Mouse (Mus musculus) embryonic facial prominence, embryonic 15.5 days (tissue): ENCODE measurements around the gene Rasgrf2. TPM values are rescaled to one million over a fixed set of nuclear protein-coding genes. Genes with fewer than 3 reads are reported as not detected.

Experiments used
- ATAC-seq: fragments of 200-750 bp; cut with Nextera tagmentation; 2 replicates; pipeline ENCODE4 v1.8.0; 2017; ENCODE audit warnings: low read depth, moderate TSS enrichment; ENCODE audit not compliant: insufficient number of reproducible peaks, low FRiP score, low TSS enrichment
- H3K27ac ChIP-seq: fragments of 300-500 bp; sonication (generic); replicated peaks from 2 replicates; pipeline ENCODE4 v1.5.1; 2015; ENCODE audit warnings: mild to moderate bottlenecking, inconsistent platforms
- H3K27me3 ChIP-seq: fragments of 300-500 bp; sonication (generic); 2 replicates; pipeline ENCODE4 v1.6.1; 2015; ENCODE audit warnings: inconsistent platforms
- H3K36me3 ChIP-seq: fragments of 300-500 bp; sonication (generic); 2 replicates; pipeline ENCODE4 v1.6.1; 2015; ENCODE audit warnings: mild to moderate bottlenecking, inconsistent platforms
- H3K4me1 ChIP-seq: fragments of 300-500 bp; sonication (generic); 2 replicates; pipeline ENCODE4 v1.6.1; 2015; ENCODE audit warnings: inconsistent platforms
- H3K4me2 ChIP-seq: fragments of 300-500 bp; sonication (generic); replicated peaks from 2 replicates; pipeline ENCODE4 v1.6.1; 2015; ENCODE audit warnings: mild to moderate bottlenecking, inconsistent platforms
- H3K4me3 ChIP-seq: fragments of 300-500 bp; sonication (generic); replicated peaks from 2 replicates; pipeline ENCODE4 v1.5.1; 2015; ENCODE audit warnings: mild to moderate bottlenecking, inconsistent platforms
- H3K9ac ChIP-seq: fragments of 300-500 bp; sonication (generic); 2 replicates; pipeline ENCODE4 v1.6.1; 2015; ENCODE audit warnings: inconsistent platforms
- H3K9me3 ChIP-seq: fragments of 300-500 bp; sonication (generic); replicated peaks from 2 replicates; pipeline ENCODE4 v1.6.1; 2016; ENCODE audit warnings: inconsistent platforms
- WGBS: fragments of 180-500 bp; shearing (Covaris S2); methylation state at CpG from one replicate; pipeline ENCODE4 v1.1.7; 2015; 5-methylcytosine and 5-hydroxymethylcytosine counted together
- polyA plus RNA-seq: library from polyadenylated mRNA; unstranded; fragments of >200 nt; fragmentation: Nextera tagmentation; extraction: Ambion mirVana; gene quantifications from 2 replicates; pipeline ENCODE4 v1.2.1, GENCODE M21; 2015

Rasgrf2 gene
- polyA plus RNA-seq, 1 experiment from 2014 or later, result 0.52 TPM

- Histone ChIP-seq H3K4me3 (no peak overlapping the region), H3K36me3 (no peaks in the 10 kb centered on the region), H3K4me1 (no peaks in the 10 kb centered on the region), H3K4me2 (no peak overlapping the region), H3K9ac (no peak overlapping the region), H3K9me3 (no peaks in the 10 kb centered on the region), H3K27me3 (no peaks in the 10 kb centered on the region), H3K27ac (no peak overlapping the region)
- WGBS, result 90% methylated on average over 24 of the region's 24 CpGs
- ATAC-seq, result no peak
These were observed 100.9 kb downstream of the Rasgrf2 start for GRCm38 (mm10) chr13:92030364-92031057.

GRCm38 (mm10) chr13:92029666-92030065, 101.8 kb downstream of the Rasgrf2 start:
- H3K36me3 ChIP-seq, result no peaks in the 10 kb centered on the region
- H3K4me1 ChIP-seq, result no peaks in the 10 kb centered on the region
- no peaks in the 10 kb centered on the region for H3K27me3 ChIP-seq
- H3K4me2 ChIP-seq, result no peak overlapping the region
- ATAC-seq, result no peak
- no peak overlapping the region for H3K4me3 ChIP-seq
- WGBS, result 68% methylated on average over 3 of the region's 3 CpGs
- no peaks in the 10 kb centered on the region for H3K9me3 ChIP-seq
- H3K27ac ChIP-seq, result no peak overlapping the region
- no peak overlapping the region for H3K9ac ChIP-seq

- H3K9me3 ChIP-seq, result no peaks in the 10 kb centered on the region
- no peak overlapping the region; the same call in 1 of the 2 replicates for H3K27ac ChIP-seq
- no peak overlapping the region for H3K4me2 ChIP-seq
- no peak for ATAC-seq
- no peaks in the 10 kb centered on the region for H3K4me1 ChIP-seq
- 72% methylated on average over 5 of the region's 5 CpGs for WGBS
- H3K4me3 ChIP-seq, result no peak overlapping the region
- no peaks in the 10 kb centered on the region for H3K36me3 ChIP-seq
- H3K27me3 ChIP-seq, result no peaks in the 10 kb centered on the region
- H3K9ac ChIP-seq, result no peak overlapping the region
These were observed 103.5 kb downstream of the Rasgrf2 start for GRCm38 (mm10) chr13:92027951-92028350.

- no peak for ATAC-seq
- Histone ChIP-seq H3K4me3 (no peak overlapping the region), H3K27ac (no peak overlapping the region), H3K27me3 (no peaks in the 10 kb centered on the region), H3K4me1 (no peaks in the 10 kb centered on the region), H3K36me3 (no peaks in the 10 kb centered on the region), H3K9me3 (no peaks in the 10 kb centered on the region), H3K4me2 (no peak overlapping the region), H3K9ac (no peak overlapping the region)
- 70% methylated on average over 2 of the region's 2 CpGs for WGBS
These were observed 104.8 kb downstream of the Rasgrf2 start for GRCm38 (mm10) chr13:92026651-92027050.

GRCm38 (mm10) chr13:92025124-92025523, 106.3 kb downstream of the Rasgrf2 start:
- no peak overlapping the region for H3K27ac ChIP-seq
- no peaks in the 10 kb centered on the region for H3K4me1 ChIP-seq
- no peak for ATAC-seq
- no peak overlapping the region for H3K4me3 ChIP-seq
- WGBS, result 94% methylated on average over 3 of the region's 3 CpGs
- no peaks in the 10 kb centered on the region for H3K36me3 ChIP-seq
- no peak overlapping the region for H3K4me2 ChIP-seq
- no peaks in the 10 kb centered on the region for H3K27me3 ChIP-seq
- H3K9ac ChIP-seq, result no peak overlapping the region
- no peaks in the 10 kb centered on the region for H3K9me3 ChIP-seq

GRCm38 (mm10) chr13:92022202-92022601, 109.3 kb downstream of the Rasgrf2 start:
- Histone ChIP-seq H3K27ac (no peak overlapping the region), H3K9me3 (no peaks in the 10 kb centered on the region), H3K36me3 (no peaks in the 10 kb centered on the region), H3K9ac (no peak overlapping the region), H3K4me1 (no peaks in the 10 kb centered on the region), H3K4me2 (no peak overlapping the region), H3K27me3 (no peaks in the 10 kb centered on the region), H3K4me3 (no peak overlapping the region)
- 85% methylated on average over 10 of the region's 10 CpGs for WGBS
- no peak for ATAC-seq

- no peak for ATAC-seq
- Histone ChIP-seq H3K27me3 (no peaks in the 10 kb centered on the region), H3K4me2 (no peak overlapping the region), H3K4me3 (no peak overlapping the region), H3K9me3 (no peaks in the 10 kb centered on the region), H3K27ac (no peak overlapping the region), H3K4me1 (no peaks in the 10 kb centered on the region), H3K36me3 (no peaks in the 10 kb centered on the region), H3K9ac (no peak overlapping the region)
- WGBS, result 82% methylated on average over 3 of the region's 3 CpGs
These were observed 134.5 kb downstream of the Rasgrf2 start for GRCm38 (mm10) chr13:91996929-91997328.

- Histone ChIP-seq H3K9ac (no peak overlapping the region), H3K27ac (no peak overlapping the region), H3K4me3 (no peak overlapping the region), H3K36me3 (no peaks in the 10 kb centered on the region), H3K27me3 (no peaks in the 10 kb centered on the region), H3K9me3 (no peaks in the 10 kb centered on the region), H3K4me2 (no peak overlapping the region), H3K4me1 (no peaks in the 10 kb centered on the region)
- WGBS, result 75% methylated on average over 2 of the region's 2 CpGs
- ATAC-seq, result no peak
These were observed 140.0 kb downstream of the Rasgrf2 start for GRCm38 (mm10) chr13:91991412-91991811.

- no peaks in the 10 kb centered on the region for H3K4me1 ChIP-seq
- 69% methylated on average over 6 of the region's 6 CpGs for WGBS
These were observed 140.7 kb downstream of the Rasgrf2 start for GRCm38 (mm10) chr13:91990709-91991284.

GRCm38 (mm10) chr13:91988378-91988777, 143.1 kb downstream of the Rasgrf2 start:
- no peaks in the 10 kb centered on the region for H3K4me1 ChIP-seq
- H3K27ac ChIP-seq, result no peak overlapping the region
- 89% methylated on average over 7 of the region's 7 CpGs for WGBS
- H3K9ac ChIP-seq, result no peak overlapping the region
- no peak for ATAC-seq
- no peaks in the 10 kb centered on the region for H3K9me3 ChIP-seq
- H3K4me3 ChIP-seq, result no peak overlapping the region
- H3K27me3 ChIP-seq, result no peaks in the 10 kb centered on the region
- H3K4me2 ChIP-seq, result no peak overlapping the region
- no peaks in the 10 kb centered on the region for H3K36me3 ChIP-seq

More at GRCm38 (mm10) chr13:91990709-91991284, 140.7 kb downstream of the Rasgrf2 start:
- Histone ChIP-seq H3K4me2 (no peak overlapping the region), H3K27ac (no peak overlapping the region), H3K36me3 (no peaks in the 10 kb centered on the region), H3K4me3 (no peak overlapping the region), H3K9ac (no peak overlapping the region), H3K27me3 (no peaks in the 10 kb centered on the region), H3K9me3 (no peaks in the 10 kb centered on the region)
- ATAC-seq, result no peak

- H3K9me3 ChIP-seq, result no peaks in the 10 kb centered on the region
- H3K27me3 ChIP-seq, result no peaks in the 10 kb centered on the region
- 82% methylated on average over 6 of the region's 6 CpGs for WGBS
- no peaks in the 10 kb centered on the region for H3K4me1 ChIP-seq
- no peak for ATAC-seq
- H3K4me3 ChIP-seq, result no peak overlapping the region
- no peak overlapping the region for H3K4me2 ChIP-seq
- H3K36me3 ChIP-seq, result no peaks in the 10 kb centered on the region
- H3K9ac ChIP-seq, result no peak overlapping the region
- no peak overlapping the region for H3K27ac ChIP-seq
These were observed 144.5 kb downstream of the Rasgrf2 start for GRCm38 (mm10) chr13:91986958-91987357.
